Mouse (Mus musculus) heart, postnatal 36 days (tissue): Measurements from ENCODE around the gene Bco2. TPM values are rescaled to one million over a fixed set of nuclear protein-coding genes. Genes with fewer than 3 reads are reported as not detected.
A peak's percentile ranks its signal among the peaks of the same experiment; 100 is the strongest.

Experiments
- DNase-seq, 2 experiments: peaks; one replicate each; pipeline ENCODE4 v3.0.0; 2021 to 2022
- intact Hi-C: fragments of 180-260 bp; cut with DNase I; formaldehyde crosslinking; loops from one replicate; pipeline ENCODE4 v1.15.1; 2025
- total RNA-seq, 2 experiments: library from RNA; stranded (reverse); gene quantifications; 2 replicates each; pipeline ENCODE4 v1.2.3; 2021

Gene Bco2
- under 1 TPM; 0.42 to 0.49 TPM for total RNA-seq

GRCm38 (mm10) chr9:50555094-50555446 is at the start of gene Bco2:
Bco2 (minus strand) TSS chr9:50555181.
- DNase-seq: no peak
- intact Hi-C loops: no loop called here

GRCm38 (mm10) chr9:50604338-50604737 is 49.4 kb upstream of the Bco2 start:
- intact Hi-C loops: loop anchor here (5.0 kb wide), 2 partner anchors 53 to 142 kb away; partner anchors contain the start of gene Dlat
- no peak for DNase-seq

GRCm38 (mm10) chr9:50603998-50604324 is 49.0 kb upstream of the Bco2 start:
- DNase-seq: no peak
- intact Hi-C loops: loop anchor here (2.0 to 5.0 kb wide), 3 partner anchors 13 to 142 kb away; partner anchors contain the start of genes Dlat, Nkapd1 and Pih1d2

- DNase-seq: peak; percentile 91 to 92
- intact Hi-C loops: loop anchor here (2.0 to 5.0 kb wide), 3 partner anchors 13 to 141 kb away; partner anchors contain the start of genes Dlat, Nkapd1 and Pih1d2
These were observed 48.4 kb upstream of the Bco2 start, which contains the start of the genes Sdhd and Timm8b for GRCm38 (mm10) chr9:50603189-50603997. Sdhd (minus strand) TSS chr9:50603812. Timm8b (plus strand) TSS chr9:50603910.

GRCm38 (mm10) chr9:50602055-50602845 is 47.3 kb upstream of the Bco2 start:
- intact Hi-C loops: loop anchor here (2.0 to 5.0 kb wide), 3 partner anchors 15 to 140 kb away; partner anchors contain the start of genes Dlat, Nkapd1 and Pih1d2
- no peak for DNase-seq

- intact Hi-C loops: loop anchor here (5.0 kb wide), 2 partner anchors 56 to 139 kb away; partner anchors contain the start of gene Dlat
- DNase-seq: no peak
These were observed 46.6 kb upstream of the Bco2 start for GRCm38 (mm10) chr9:50601536-50601935.

GRCm38 (mm10) chr9:50596973-50597372 is 42.0 kb upstream of the Bco2 start:
- no peak for DNase-seq
- intact Hi-C loops: no loop called here

- no peak for DNase-seq
- intact Hi-C loops: no loop called here
These were observed 39.9 kb upstream of the Bco2 start for GRCm38 (mm10) chr9:50594794-50595417.

- intact Hi-C loops: no loop called here
- peak in 1 of 2 experiments; percentile 26 for DNase-seq
These were observed 38.6 kb upstream of the Bco2 start for GRCm38 (mm10) chr9:50593544-50593943.

GRCm38 (mm10) chr9:50592955-50593354 is 38.0 kb upstream of the Bco2 start:
- DNase-seq: no peak
- intact Hi-C loops: no loop called here

GRCm38 (mm10) chr9:50590856-50591518 is 36.0 kb upstream of the Bco2 start:
- no peak for DNase-seq
- intact Hi-C loops: no loop called here

GRCm38 (mm10) chr9:50586955-50587354 is 32.0 kb upstream of the Bco2 start:
- no peak for DNase-seq
- intact Hi-C loops: no loop called here

GRCm38 (mm10) chr9:50585145-50585818 is 30.3 kb upstream of the Bco2 start:
- DNase-seq: no peak
- intact Hi-C loops: no loop called here

- DNase-seq: no peak
- intact Hi-C loops: no loop called here
These were observed 25.4 kb upstream of the Bco2 start for GRCm38 (mm10) chr9:50580370-50580769.

- intact Hi-C loops: no loop called here
These were observed 14.9 kb upstream of the Bco2 start for GRCm38 (mm10) chr9:50569599-50570525.

GRCm38 (mm10) chr9:50567881-50568280 is 12.9 kb upstream of the Bco2 start:
- intact Hi-C loops: no loop called here
- DNase-seq: no peak

More at GRCm38 (mm10) chr9:50569599-50570525, 14.9 kb upstream of the Bco2 start:
- no peak for DNase-seq

GRCm38 (mm10) chr9:50567372-50567771 is 12.4 kb upstream of the Bco2 start:
- intact Hi-C loops: no loop called here
- no peak for DNase-seq

- DNase-seq: no peak
- intact Hi-C loops: no loop called here
These were observed 11.0 kb upstream of the Bco2 start for GRCm38 (mm10) chr9:50565940-50566339.

- intact Hi-C loops: no loop called here
- no peak for DNase-seq
These were observed 10.2 kb upstream of the Bco2 start for GRCm38 (mm10) chr9:50565173-50565572.
